Comparison of ENCODE assay signal across 8 mouse cellular contexts in the genomic region with DNA sequence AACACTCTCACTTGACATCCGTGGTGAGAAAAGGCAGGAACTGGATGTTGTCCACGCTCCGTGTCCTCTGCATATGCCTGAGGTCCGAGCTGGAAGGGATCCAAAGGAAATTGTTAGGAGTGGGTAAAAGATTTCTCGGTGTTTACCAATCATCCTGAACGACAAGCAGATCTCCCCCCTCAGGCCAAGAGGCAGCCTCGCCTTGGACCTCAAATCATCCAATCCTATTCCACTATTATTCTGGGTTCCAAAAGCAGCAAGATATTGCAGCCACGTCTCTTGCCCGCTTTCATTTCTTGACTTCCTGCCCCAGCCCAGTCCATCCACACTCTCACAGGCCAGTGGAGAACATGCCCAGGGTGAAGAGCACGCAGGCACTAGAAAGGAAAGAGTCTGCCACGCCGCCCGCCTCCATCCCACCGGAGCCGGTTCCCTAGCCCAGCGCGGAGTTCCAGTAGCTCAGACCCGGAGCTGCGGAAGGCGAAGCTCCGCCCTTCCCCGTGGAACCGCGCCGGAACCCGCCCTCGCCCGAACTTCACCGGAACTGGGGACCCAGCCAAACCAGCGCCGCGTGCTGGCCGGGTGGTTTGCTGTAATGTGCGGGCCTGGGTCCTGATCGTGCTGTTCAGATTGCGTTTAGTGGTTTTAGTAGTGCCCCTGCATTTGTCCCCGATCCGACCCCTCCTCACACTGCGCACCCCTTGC. TPM values are rescaled to one million over a fixed set of nuclear protein-coding genes. Genes with fewer than 3 reads are reported as not detected.
DNase-seq lines count a peak whose midpoint lies in the region; ATAC-seq lines count a peak whose summit lies in the region.

Gene Slc50a1, minus strand, starts transcription at position 520 of the 705 bp plus-strand sequence.

- peaks cover 34% of the 10 kb centered on the region for H3K4me1 ChIP-seq in hindbrain, embryonic 12.5 days

- H3K4me2 ChIP-seq in hindbrain, embryonic 12.5 days (replicated peaks) = peak within 1 kb of the TSS; percentile 66

- peak; percentile 61 for DNase-seq in MN1 (ENCODE audit: low spot score)
- DNase-seq in cerebellum, adult 9-11 months = peak; percentile 86
- DNase-seq in frontal cortex, postnatal 25 days (ENCODE audit: low spot score in 2 of 2) = peak; percentile 70 to 76
- DNase-seq in layer of hippocampus, postnatal 25 days (ENCODE audit: extremely low spot score in 1 of 2, low spot score in 1 of 2) = peak; percentile 83 to 84
- DNase-seq in lung, postnatal 36 days = peak; percentile 90
- peak; percentile 89 for DNase-seq in right cerebral cortex, adult 18-20 months
- peak; percentile 72 for DNase-seq in urinary bladder, adult 2 months (ENCODE audit: low spot score)

- H3K9ac ChIP-seq in hindbrain, embryonic 12.5 days = peak within 1 kb of the TSS; percentile 73

- no peaks in the 10 kb centered on the region for H3K9me3 ChIP-seq in hindbrain, embryonic 12.5 days (replicated peaks)

- ATAC-seq in hindbrain, embryonic 12.5 days (ENCODE audit: low FRiP score) = peak; percentile 35; the same call in 1 of the 2 replicates

- WGBS in hindbrain, embryonic 12.5 days = 4% methylated on average over 39 of the region's 39 CpGs

- H3K36me3 ChIP-seq in hindbrain, embryonic 12.5 days = no peaks in the 10 kb centered on the region

- H3K27ac ChIP-seq in hindbrain, embryonic 12.5 days = peak within 1 kb of the TSS; percentile 68

- peak within 1 kb of the TSS; percentile 44 for H3K4me3 ChIP-seq in hindbrain, embryonic 12.5 days

- H3K27me3 ChIP-seq in hindbrain, embryonic 12.5 days = no peaks in the 10 kb centered on the region

RNA-seq across cellular contexts. Expression of gene Slc50a1, which starts in this region (rescaled TPM):
- polyA plus RNA-seq in hindbrain, embryonic 12.5 days (2016; fragmentation: Nextera tagmentation; extraction: Ambion mirVana) = 44.9 and 46.8 TPM in 2 replicates
- 10 to 100 TPM; 39.5 to 49.3 TPM for total RNA-seq in layer of hippocampus, postnatal 25 days (2021)
- polyA plus RNA-seq in urinary bladder, adult 2 months (2012; rRNA removed) = 128 and 156 TPM in 2 replicates

Comparison
In these comparisons a context has a peak if more than half of its experiments do, and no peak if none do; other contexts are left out.
1. Peak in every context shown above with its lines: DNase-seq, ATAC-seq, H3K4me3 ChIP-seq and H3K27ac ChIP-seq.